Mouse (Mus musculus) forebrain, embryonic 10.5 days (tissue): ENCODE measurements around the gene 4933434E20Rik. TPM values are rescaled to one million over a fixed set of nuclear protein-coding genes. Genes with fewer than 3 reads are reported as not detected.

Experiments
- DNase-seq: peaks from one replicate; pipeline ENCODE4 v3.0.0-alpha.2; 2017; ENCODE audit warnings: low spot score; ENCODE audit errors: extremely low spot score
- H3K27ac ChIP-seq: fragments of 300-500 bp; sonication (generic); 2 replicates; pipeline ENCODE4 v1.5.1; 2016; ENCODE audit warnings: mild to moderate bottlenecking
- H3K27me3 ChIP-seq: fragments of 300-500 bp; sonication (generic); 2 replicates; pipeline ENCODE4 v1.6.1; 2016; ENCODE audit warnings: mild to moderate bottlenecking; ENCODE audit not compliant: poor library complexity, severe bottlenecking
- H3K36me3 ChIP-seq: fragments of 300-500 bp; sonication (generic); replicated peaks from 2 replicates; pipeline ENCODE4 v1.6.1; 2016; ENCODE audit warnings: mild to moderate bottlenecking, moderate library complexity
- H3K4me1 ChIP-seq: fragments of 300-500 bp; sonication (generic); 2 replicates; pipeline ENCODE4 v1.6.1; 2016
- H3K4me3 ChIP-seq: fragments of 300-500 bp; sonication (generic); 2 replicates; pipeline ENCODE4 v1.5.1; 2016; ENCODE audit warnings: mild to moderate bottlenecking, moderate library complexity
- H3K9me3 ChIP-seq: fragments of 300-500 bp; sonication (generic); 2 replicates; pipeline ENCODE4 v1.6.1; 2016; ENCODE audit warnings: mild to moderate bottlenecking, moderate library complexity
- WGBS: fragments of 180-500 bp; shearing (Covaris S2); methylation state at CpG from one replicate; pipeline ENCODE4 v1.1.7; 2016; 5-methylcytosine and 5-hydroxymethylcytosine counted together
- polyA plus RNA-seq: library from polyadenylated mRNA; unstranded; fragments of >200 nt; fragmentation: Nextera tagmentation; extraction: Ambion mirVana; gene quantifications from 2 replicates; pipeline ENCODE4 v1.2.1, GENCODE M21; 2016

Gene 4933434E20Rik
- polyA plus RNA-seq: 210 and 216 TPM in 2 replicates

GRCm38 (mm10) chr3:90051441-90052350 is at the start of gene 4933434E20Rik:
TSS of gene 4933434E20Rik (plus strand) at chr3:90051636.
- Histone ChIP-seq H3K27ac (peak within 1 kb of the TSS; percentile 98), H3K4me1 (peaks cover 36% of the 10 kb centered on the region), H3K9me3 (no peaks in the 10 kb centered on the region), H3K4me3 (peak within 1 kb of the TSS; percentile 95), H3K36me3 (peaks cover 46% of the 10 kb centered on the region), H3K27me3 (no peaks in the 10 kb centered on the region)
- WGBS: under 1% methylated on average over 42 of the region's 43 CpGs
- DNase-seq: peak; percentile 70

- Histone ChIP-seq H3K4me3 (no peak overlapping the region), H3K27ac (no peak overlapping the region), H3K4me1 (peaks cover 7% of the 10 kb centered on the region), H3K27me3 (no peaks in the 10 kb centered on the region), H3K9me3 (no peaks in the 10 kb centered on the region), H3K36me3 (peaks cover 94% of the 10 kb centered on the region)
- 86% methylated on average over 3 of the region's 3 CpGs for WGBS
- DNase-seq: no peak
These were observed 47.2 kb upstream of the 4933434E20Rik start for GRCm38 (mm10) chr3:90004091-90004796.

GRCm38 (mm10) chr3:90010291-90010690 is 41.1 kb upstream of the 4933434E20Rik start:
- H3K4me3 ChIP-seq: no peak overlapping the region
- H3K36me3 ChIP-seq: peaks cover 100% of the 10 kb centered on the region
- no peaks in the 10 kb centered on the region for H3K9me3 ChIP-seq
- H3K27ac ChIP-seq: no peak overlapping the region
- H3K4me1 ChIP-seq: no peaks in the 10 kb centered on the region
- DNase-seq: no peak
- 91% methylated on average over 2 of the region's 2 CpGs for WGBS
- H3K27me3 ChIP-seq: no peaks in the 10 kb centered on the region

GRCm38 (mm10) chr3:90016626-90017025 is 34.8 kb upstream of the 4933434E20Rik start:
- Histone ChIP-seq H3K27ac (no peak overlapping the region), H3K9me3 (no peaks in the 10 kb centered on the region), H3K4me1 (no peaks in the 10 kb centered on the region), H3K4me3 (no peak overlapping the region), H3K36me3 (peaks cover 100% of the 10 kb centered on the region), H3K27me3 (no peaks in the 10 kb centered on the region)
- DNase-seq: no peak
- WGBS: 93% methylated on average over 4 of the region's 4 CpGs

GRCm38 (mm10) chr3:90034653-90035052 is 16.8 kb upstream of the 4933434E20Rik start:
- WGBS: 91% methylated on average over 2 of the region's 2 CpGs
- Histone ChIP-seq H3K36me3 (peaks cover 100% of the 10 kb centered on the region), H3K4me3 (no peak overlapping the region), H3K4me1 (no peaks in the 10 kb centered on the region), H3K9me3 (no peaks in the 10 kb centered on the region), H3K27me3 (no peaks in the 10 kb centered on the region), H3K27ac (no peak overlapping the region)
- no peak for DNase-seq

- Histone ChIP-seq H3K27ac (no peak overlapping the region), H3K4me1 (no peaks in the 10 kb centered on the region), H3K36me3 (peaks cover 100% of the 10 kb centered on the region), H3K4me3 (no peak overlapping the region), H3K9me3 (no peaks in the 10 kb centered on the region), H3K27me3 (no peaks in the 10 kb centered on the region)
- no peak for DNase-seq
- 100% methylated on average over 1 of the region's 1 CpGs for WGBS
These were observed 15.2 kb upstream of the 4933434E20Rik start for GRCm38 (mm10) chr3:90036263-90036662.

- no peak overlapping the region for H3K4me3 ChIP-seq
- peaks cover 46% of the 10 kb centered on the region for H3K36me3 ChIP-seq
- no peaks in the 10 kb centered on the region for H3K27me3 ChIP-seq
- peaks cover 32% of the 10 kb centered on the region for H3K4me1 ChIP-seq
- no peak for DNase-seq
- 83% methylated on average over 3 of the region's 3 CpGs for WGBS
- H3K9me3 ChIP-seq: no peaks in the 10 kb centered on the region
- H3K27ac ChIP-seq: no peak overlapping the region
These were observed 1.7 kb upstream of the 4933434E20Rik start for GRCm38 (mm10) chr3:90049691-90050090.

GRCm38 (mm10) chr3:90052351-90053241 is 1.2 kb downstream of the 4933434E20Rik start, which contains the start of gene Ubap2l:
TSS of gene Ubap2l (minus strand) at chr3:90052628.
- under 1% methylated on average over 81 of the region's 81 CpGs for WGBS
- Histone ChIP-seq H3K4me1 (peaks cover 36% of the 10 kb centered on the region), H3K27ac (peak within 1 kb of the TSS; percentile 98), H3K9me3 (no peaks in the 10 kb centered on the region), H3K36me3 (peaks cover 46% of the 10 kb centered on the region), H3K4me3 (peak within 1 kb of the TSS; percentile 95), H3K27me3 (no peaks in the 10 kb centered on the region)
- DNase-seq: peak; percentile 99

GRCm38 (mm10) chr3:90061549-90061948 is 10.1 kb downstream of the 4933434E20Rik start:
- WGBS: 92% methylated on average over 6 of the region's 6 CpGs
- Histone ChIP-seq H3K27ac (no peak overlapping the region), H3K9me3 (no peaks in the 10 kb centered on the region), H3K4me1 (no peaks in the 10 kb centered on the region), H3K27me3 (no peaks in the 10 kb centered on the region), H3K36me3 (peaks cover 97% of the 10 kb centered on the region), H3K4me3 (no peak overlapping the region)
- no peak for DNase-seq

- no peak for DNase-seq
- H3K36me3 ChIP-seq: peaks cover 93% of the 10 kb centered on the region
- 81% methylated on average over 2 of the region's 2 CpGs for WGBS
- H3K27ac ChIP-seq: no peak overlapping the region
- no peaks in the 10 kb centered on the region for H3K9me3 ChIP-seq
- no peak overlapping the region for H3K4me3 ChIP-seq
- H3K4me1 ChIP-seq: no peaks in the 10 kb centered on the region
- H3K27me3 ChIP-seq: no peaks in the 10 kb centered on the region
These were observed 11.1 kb downstream of the 4933434E20Rik start for GRCm38 (mm10) chr3:90062539-90062938.

GRCm38 (mm10) chr3:90064383-90064782 is 12.9 kb downstream of the 4933434E20Rik start:
- 87% methylated on average over 3 of the region's 3 CpGs for WGBS
- no peaks in the 10 kb centered on the region for H3K27me3 ChIP-seq
- no peak overlapping the region for H3K4me3 ChIP-seq
- H3K9me3 ChIP-seq: no peaks in the 10 kb centered on the region
- no peak overlapping the region for H3K27ac ChIP-seq
- no peaks in the 10 kb centered on the region for H3K4me1 ChIP-seq
- DNase-seq: no peak
- peaks cover 79% of the 10 kb centered on the region for H3K36me3 ChIP-seq

- H3K36me3 ChIP-seq: peaks cover 69% of the 10 kb centered on the region
These were observed 14.1 kb downstream of the 4933434E20Rik start for GRCm38 (mm10) chr3:90065553-90065952.

More at GRCm38 (mm10) chr3:90065553-90065952, 14.1 kb downstream of the 4933434E20Rik start:
- no peak overlapping the region for H3K4me3 ChIP-seq
- WGBS: 64% methylated on average over 3 of the region's 3 CpGs
- no peaks in the 10 kb centered on the region for H3K4me1 ChIP-seq
- DNase-seq: peak; percentile 40
- H3K27me3 ChIP-seq: no peaks in the 10 kb centered on the region
- no peaks in the 10 kb centered on the region for H3K9me3 ChIP-seq
- no peak overlapping the region for H3K27ac ChIP-seq
